Mouse (Mus musculus) kidney, adult 11 months (tissue): ENCODE measurements around the gene Bpifc.
"Not testable (repeated sequence)": the region's sequence is repeated elsewhere in the genome, so short reads cannot be mapped to it uniquely, and the experiment has no call there.

ENCODE experiments used
- DNase-seq: peaks from one replicate; pipeline ENCODE4 v3.0.0; 2022

Bpifc gene

GRCm38 (mm10) chr10:86011781-86012180 is at the start of gene Bpifc:
TSS of gene Bpifc (minus strand) at chr10:86011895.
- no peak for DNase-seq

- no peak for DNase-seq
Observed at GRCm38 (mm10) chr10:86060267-86060666, 48.6 kb upstream of the Bpifc start.

GRCm38 (mm10) chr10:86057712-86058111 is 46.0 kb upstream of the Bpifc start:
- peak; percentile 90 for DNase-seq

DNA sequence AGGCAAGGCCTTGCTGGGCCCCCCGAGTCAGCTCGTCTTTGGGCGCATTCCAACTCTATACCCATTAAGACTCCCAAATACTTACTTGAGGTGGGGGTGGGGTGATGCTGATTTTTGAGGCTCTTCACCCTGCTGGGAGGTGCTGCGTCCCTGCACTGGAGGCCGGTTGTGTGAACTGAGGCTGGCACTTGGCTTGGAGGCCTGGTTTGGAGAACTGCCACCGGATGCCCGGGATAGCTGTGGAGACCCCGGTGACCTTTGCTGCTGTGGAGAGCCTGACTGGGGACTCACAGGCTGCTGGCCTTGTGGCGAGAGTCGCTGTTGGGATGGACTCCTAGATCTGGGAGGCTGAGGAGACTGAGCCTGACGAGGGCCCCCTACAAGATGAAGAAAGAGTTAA is 45.6 kb upstream of the Bpifc start:
- peak; percentile 80 for DNase-seq

DNA sequence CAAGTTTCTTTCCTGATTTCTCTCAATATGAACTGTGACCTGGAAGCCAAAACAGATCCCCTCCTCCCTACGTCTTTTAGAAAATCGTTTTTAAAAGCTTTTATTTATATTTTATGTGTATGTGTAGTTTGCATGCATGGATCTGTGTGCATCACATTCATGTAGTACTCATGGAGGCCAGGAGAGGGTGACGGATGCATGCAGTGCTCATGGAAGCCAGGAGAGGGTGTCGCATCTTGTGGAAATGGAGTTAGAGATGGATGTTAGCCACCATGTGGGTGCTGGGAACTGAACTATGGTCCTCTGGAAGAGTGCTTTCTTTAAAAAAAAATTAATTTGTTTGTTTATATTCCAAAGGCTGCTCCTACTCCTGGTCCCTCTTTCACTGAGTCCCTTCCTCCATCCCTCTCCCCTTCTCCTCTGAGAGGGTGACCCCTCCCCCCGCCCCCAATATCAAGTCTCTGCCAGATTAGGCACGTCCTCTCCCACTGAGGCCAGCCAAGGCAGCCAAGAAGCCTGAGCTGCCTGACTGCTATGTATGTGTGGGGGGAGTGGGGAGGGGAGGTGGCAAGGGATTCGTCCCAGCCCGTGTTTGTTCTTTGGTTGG is 44.7 kb upstream of the Bpifc start:
- DNase-seq = no peak

DNA sequence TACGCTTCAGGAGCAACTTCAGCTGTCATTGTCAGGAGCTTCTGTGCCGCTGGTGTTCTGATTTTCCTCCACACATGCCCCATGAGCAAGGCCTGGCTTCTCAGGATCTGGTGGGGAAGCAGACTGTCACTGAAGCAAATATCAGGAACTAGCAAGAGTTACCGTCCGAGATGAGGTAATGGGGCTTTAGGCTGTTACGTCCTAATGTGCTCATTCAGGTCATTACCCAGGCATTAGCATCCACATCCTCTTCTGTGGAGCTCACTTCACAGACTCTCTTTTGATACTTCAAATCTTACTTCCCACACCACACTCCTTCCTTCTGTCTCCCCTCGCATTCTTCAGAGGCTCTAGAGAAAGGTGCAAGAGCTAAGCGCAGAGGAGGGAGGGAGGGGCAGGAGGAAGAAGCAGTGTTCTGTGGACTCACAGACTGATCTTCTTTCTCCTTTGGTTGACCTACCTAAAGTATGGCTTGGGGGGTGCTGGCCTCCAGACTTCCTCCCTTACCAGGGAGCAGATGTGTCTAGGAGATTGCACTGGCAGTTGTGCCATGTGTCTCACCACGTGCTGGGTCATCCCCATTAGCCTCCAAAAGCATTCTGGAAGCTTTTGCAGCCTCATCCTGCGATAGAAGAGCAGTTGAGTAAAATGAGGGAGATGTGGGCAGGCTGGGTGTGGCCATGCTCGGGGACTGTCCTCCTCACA is 41.3 kb upstream of the Bpifc start:
- no peak for DNase-seq

GRCm38 (mm10) chr10:86050522-86050921 is 38.8 kb upstream of the Bpifc start:
- DNase-seq = no peak

- no peak for DNase-seq
Observed at GRCm38 (mm10) chr10:86047786-86048185, 36.1 kb upstream of the Bpifc start.

DNA sequence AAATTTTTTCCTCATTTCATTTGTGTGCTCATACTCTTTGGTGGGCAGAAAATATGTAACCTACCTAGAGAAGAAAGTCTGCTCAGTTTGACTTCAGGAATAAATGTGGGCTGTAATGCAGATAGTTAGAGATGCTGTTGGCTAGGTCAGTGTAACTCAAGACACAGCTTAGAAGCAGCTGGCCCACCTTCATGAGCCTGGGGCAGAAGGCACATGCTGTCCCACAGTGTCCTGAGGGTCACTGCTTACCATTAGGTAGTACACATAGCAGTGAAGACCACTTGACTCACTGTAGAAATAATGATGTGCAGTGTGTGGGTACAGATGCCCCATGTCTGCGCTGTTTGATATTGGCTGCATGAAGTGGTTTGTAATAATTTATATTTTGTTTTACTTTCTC is 34.7 kb upstream of the Bpifc start:
- DNase-seq = no peak

DNA sequence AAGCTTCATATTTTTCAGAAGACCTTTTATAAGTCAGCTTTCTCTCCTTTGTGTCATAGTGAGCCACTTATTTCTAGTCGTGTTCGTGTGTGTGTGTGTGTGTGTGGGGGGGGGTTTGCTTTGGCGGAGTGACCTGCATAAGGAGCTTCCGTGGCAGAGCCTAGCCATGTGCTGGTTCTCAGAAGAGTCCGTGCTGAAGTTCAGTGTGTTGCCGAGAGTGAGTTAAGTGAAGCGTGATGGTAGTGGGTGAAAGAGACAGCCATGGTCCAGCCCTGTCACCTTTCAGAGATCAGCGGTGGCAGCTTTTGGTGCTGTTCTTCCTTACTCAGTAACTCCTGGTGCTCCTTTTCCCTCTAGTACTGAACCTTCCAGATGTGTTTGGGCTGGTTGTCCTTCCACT is 32.4 kb upstream of the Bpifc start:
- peak; percentile 45 for DNase-seq

DNA sequence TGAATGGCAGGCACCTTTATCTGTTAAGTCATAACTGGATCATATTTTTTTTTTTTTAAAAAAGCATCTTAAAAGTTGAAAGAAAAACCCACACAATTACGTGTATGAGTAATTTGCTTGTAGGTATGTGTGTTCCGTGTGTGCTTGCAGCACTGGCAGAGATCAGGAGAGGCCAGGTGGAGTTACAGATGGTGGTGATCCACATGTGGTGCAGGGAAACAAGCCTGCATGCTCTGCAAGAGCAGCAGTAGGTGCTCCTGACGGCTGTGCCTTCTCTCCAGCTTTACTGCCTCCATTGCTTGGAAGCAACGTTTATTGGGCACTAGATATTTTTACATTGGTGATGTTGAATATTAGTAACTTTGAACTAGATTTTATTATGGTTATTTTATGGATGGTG is 32.0 kb upstream of the Bpifc start:
- DNase-seq = no peak

- no peak for DNase-seq
Observed at GRCm38 (mm10) chr10:86034007-86034728, 22.5 kb upstream of the Bpifc start.

DNA sequence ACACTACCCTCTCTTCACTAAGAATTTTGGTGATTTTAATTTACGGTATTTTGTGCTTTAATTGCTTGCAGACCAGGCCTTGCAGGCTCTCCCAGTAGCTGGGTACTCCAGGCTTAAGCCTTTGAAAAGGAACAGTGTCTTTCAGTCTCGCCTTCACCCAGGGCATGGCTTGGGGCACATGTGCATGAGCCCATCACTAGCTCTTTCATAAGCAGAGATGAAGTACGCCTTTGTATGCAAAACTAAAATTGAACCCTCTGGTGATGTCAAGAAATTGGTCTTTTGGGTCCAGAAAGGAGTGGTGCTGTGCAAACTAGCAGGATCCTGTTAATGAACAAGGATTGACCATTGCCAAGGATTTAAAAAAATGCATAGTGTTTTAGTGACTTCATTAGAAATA is 20.8 kb upstream of the Bpifc start:
- no peak for DNase-seq

DNA sequence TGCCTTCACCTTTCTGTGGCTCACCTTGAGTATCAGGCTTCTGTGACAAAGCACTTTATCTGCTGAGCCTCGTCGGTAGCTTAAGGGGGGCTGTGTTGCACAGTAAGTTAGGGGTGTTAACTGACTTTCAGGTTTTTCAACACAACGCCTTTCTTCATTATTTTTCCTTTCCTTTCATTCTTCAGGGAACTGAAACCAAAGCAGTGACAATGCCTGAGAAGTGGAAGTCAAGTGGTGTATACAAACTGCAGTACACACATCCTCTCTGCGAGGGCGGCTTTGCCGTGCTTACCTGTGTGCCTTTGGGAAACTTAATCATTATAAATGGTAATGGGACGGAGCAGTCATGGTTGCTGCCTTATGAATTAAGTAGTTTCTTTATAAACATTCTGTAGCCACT is 19.0 kb upstream of the Bpifc start:
- no peak for DNase-seq

DNA sequence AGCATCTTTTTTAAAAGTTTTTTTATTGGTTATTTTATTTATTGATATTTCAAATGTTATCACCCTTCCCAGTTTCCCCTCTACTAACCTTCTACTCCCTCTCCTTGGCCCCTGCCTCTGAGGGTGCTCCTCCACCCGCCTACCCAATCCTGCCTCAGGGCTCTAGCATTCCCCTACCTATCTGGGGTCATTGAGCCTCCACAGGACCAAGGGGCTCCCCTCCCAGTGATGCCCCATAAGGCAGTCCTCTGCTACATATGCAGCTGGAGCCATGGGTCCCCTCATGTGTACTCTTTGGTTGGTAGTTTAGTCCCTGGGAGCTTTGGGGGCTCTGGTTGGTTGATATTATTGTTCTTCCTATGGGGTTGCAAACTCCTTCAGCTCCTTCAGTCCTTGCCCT is 15.1 kb upstream of the Bpifc start:
- DNase-seq = not testable (repeated sequence)

- no peak for DNase-seq
Observed at GRCm38 (mm10) chr10:86026354-86026753, 14.7 kb upstream of the Bpifc start.

GRCm38 (mm10) chr10:86025906-86026305 is 14.2 kb upstream of the Bpifc start:
- no peak for DNase-seq

DNA sequence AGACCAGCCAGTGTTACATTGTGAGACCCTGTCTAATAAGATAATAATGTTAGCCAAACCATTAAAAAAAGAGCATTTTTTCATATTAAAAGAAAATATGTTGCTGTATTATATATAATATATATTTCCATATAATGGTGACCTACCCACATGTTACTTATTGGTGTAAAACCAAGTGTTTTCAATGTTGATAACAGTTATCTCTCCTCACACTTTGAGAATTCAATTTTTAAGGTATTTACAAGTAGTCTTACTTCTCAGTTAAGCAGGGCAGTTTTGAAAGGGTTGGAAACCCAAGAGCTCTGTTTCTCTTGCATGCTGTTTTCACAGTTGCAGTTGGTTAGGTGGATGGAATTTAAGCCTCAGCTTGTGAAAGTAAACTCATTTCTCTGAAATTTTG is 11.5 kb upstream of the Bpifc start:
- no peak for DNase-seq

GRCm38 (mm10) chr10:86022474-86022816 is 10.8 kb upstream of the Bpifc start:
- no peak for DNase-seq

- peak; percentile 87 for DNase-seq
Observed at GRCm38 (mm10) chr10:86021749-86022473, 10.2 kb upstream of the Bpifc start, which contains the start of gene Fbxo7. TSS of gene Fbxo7 (plus strand) at chr10:86021972.

DNA sequence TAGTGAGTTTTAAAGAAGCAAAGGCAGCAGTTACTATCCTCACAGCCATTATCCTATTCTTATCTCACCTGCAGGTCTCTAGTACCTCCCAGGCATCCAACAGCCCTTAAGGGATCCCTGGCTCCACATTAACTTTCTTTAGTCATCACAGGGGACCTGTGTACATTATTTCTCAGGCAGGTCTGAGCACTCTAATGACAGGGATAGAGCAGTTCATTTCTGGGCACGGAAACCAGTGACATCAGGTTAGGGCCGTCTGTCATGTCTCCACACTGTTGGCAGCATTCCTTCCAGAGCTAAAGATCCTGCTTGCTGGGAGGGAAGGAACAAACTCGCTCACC is 9.7 kb upstream of the Bpifc start:
- no peak for DNase-seq

- DNase-seq = no peak
Observed at GRCm38 (mm10) chr10:86018813-86019212, 7.1 kb upstream of the Bpifc start.

DNA sequence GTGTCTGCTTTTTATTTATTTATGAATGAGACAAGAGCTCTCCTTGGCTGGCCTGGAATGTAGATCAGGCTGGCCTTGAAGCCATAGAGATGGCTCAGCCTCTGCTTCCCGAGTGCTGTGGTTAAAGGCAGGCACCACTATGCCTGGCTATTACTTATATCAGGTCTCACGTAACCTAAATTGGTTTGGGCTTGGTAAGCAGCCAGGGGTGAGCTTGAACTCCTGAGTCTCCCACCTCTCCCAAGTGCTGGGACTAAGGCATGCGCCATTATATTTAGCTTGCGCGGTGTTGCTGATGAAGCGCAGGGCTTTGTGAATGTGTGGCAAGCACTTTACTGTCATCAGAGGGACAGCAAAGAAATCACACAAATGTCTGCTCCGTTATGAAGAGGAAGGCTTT is 6.1 kb upstream of the Bpifc start:
- DNase-seq = no peak

DNA sequence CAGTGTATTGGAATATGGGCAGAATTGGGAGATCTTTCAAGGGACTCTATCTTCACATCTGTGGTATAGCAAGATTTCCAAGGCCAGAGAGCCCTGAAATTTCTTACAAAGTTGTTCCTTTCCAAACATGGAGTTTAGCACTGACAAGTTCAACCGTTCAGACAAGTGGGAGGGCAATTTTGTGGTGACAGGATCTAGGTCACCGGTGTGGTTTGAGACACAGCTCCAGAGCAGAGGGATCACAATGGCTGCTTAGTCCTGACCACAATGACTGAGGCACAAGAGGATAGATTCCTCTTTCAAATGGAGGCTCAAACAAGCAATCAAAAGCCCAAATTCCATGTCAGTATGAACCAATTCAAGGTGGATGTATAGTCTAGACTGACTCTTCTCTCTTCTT is 523 bp downstream of the Bpifc start:
- no peak for DNase-seq
